Mouse (Mus musculus): ENCODE data around the gene Esr2.

DNA sequence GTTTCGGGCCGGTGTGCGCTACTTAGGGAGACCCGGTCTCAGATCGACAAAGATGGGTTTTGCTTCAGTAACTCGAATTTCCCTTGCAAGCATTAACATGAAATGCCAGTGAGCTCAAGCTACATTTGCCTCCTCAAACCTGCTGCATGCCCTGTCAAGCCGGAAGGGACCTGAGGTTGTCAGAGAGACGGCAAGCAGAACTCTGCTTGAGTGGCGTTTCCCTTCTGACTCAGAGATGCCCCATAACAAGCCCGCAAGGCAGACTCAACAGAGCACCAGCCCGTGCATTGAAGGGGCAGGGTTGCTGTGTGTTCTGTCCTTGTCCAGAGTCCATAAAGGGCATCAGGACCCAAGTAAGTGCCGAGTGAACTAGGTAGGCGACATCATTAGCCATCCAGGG is 90.0 kb downstream of the Esr2 start:
- TF ChIP-seq CTCF (conservative IDR thresholded peaks at IDR 0.05; ENCODE audit: low read length) (no peak), NANOG (IDR thresholded peaks at IDR 0.05; ENCODE audit: borderline replicate concordance, low read length) (no peak), POU5F1 (IDR thresholded peaks at IDR 0.05; ENCODE audit: borderline replicate concordance, low read length) (no peak)

Data from E14TG2a.4 (cell line).